Mouse (Mus musculus): ENCODE data around the gene Tle6. TPM values are rescaled to one million over a fixed set of nuclear protein-coding genes. Genes with fewer than 3 reads are reported as not detected.

The Tle6 gene
- polyA plus RNA-seq, 1 experiment from 2014 or later, result 2.8 TPM

DNA sequence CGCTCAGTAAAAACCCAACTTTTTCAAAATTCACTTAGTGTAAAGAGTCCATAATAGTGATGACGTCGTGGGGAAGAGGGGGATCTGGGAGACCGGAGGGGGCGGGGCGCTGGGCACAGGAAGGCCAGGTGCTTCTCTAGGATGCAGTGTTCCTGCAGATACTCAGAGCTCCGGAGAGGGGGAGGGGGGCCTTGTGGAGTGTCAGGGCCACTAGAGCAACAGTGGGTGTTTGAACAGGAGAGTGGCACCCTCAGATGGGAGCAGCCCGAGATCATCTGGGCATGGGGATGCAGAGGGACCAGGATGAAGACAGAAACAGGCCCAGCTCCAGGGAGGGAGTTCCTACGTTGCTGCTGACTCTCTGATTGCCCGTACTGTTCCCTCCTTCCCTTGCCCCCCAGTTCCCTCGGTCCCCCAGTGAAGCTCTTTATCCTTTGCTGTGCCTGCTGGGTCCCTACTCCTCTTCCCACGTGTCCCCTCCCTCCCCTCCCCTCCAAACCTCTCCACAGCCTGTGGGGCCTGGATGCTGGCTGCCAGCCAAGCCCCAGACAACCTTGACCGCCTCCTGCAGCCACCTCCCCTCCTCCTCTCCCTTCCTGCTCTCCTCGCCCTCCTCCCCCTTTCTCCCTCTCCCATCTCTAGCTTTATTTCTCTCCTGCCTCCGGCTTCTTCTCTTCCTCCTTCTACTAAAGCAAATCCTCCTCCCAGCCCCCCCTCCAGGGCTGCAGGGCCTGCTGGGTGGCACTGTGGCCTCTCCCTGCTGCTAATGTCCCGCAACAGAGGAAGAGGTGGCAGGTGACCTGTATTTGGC lies 32.3 kb downstream of the Tle6 start:
- Histone ChIP-seq H3K9ac (replicated peaks) (peak overlapping the region; percentile 28; the same call in 1 of the 2 replicates), H3K27me3 (peaks cover 71% of the 10 kb centered on the region), H3K4me3 (replicated peaks) (no peak overlapping the region), H3K4me1 (replicated peaks) (peaks cover 79% of the 10 kb centered on the region), H3K36me3 (peaks cover 29% of the 10 kb centered on the region), H3K9me3 (no peaks in the 10 kb centered on the region), H3K27ac (peak overlapping the region; percentile 84), H3K4me2 (replicated peaks) (peak overlapping the region; percentile 34)
- WGBS, result 7% methylated on average over 16 of the region's 16 CpGs
- peak; percentile 0 for ATAC-seq

DNA sequence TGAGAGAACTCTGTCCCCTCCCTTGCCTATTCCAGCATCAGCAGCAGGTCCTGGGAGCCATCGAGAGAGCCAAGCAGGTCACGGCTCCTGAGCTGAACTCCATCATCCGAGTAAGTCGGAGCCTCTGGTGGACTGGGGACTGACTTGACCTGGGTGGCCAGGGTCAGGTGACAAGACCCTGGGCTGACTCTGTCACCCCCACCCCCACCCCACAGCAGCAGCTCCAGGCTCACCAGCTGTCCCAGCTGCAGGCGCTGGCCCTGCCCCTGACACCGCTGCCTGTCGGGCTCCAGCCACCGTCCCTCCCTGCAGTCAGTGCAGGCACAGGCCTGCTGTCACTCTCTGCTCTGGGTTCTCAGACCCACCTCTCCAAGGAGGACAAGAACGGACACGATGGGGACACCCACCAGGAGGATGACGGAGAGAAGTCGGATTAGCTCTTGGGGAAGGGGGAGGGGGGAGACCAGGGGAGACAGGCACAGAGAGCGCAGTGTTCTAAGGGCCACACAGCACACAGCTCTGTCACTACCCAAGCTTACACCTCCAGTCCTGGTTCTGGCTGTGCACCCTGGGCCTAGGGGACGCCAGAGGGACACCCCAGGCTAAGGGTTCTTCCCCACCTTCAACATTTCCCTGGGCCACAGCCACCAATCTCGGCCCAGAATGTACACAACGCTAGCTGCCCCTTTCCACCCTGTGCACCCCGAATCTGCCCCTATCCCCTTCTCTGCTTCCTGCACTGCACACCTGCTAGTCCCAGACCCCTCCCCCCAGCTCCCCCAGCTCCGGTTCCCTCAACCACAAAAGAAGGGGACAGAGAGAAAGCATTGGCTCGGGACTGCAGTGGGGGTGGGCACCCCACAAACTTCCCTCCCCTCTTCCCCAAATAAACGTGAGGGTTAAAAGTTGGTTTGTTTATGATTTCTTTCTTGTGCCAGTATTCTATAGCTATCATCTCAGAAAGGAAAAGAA lies 35.3 kb downstream of the Tle6 start:
- WGBS, result 21% methylated on average over 20 of the region's 20 CpGs
- Histone ChIP-seq H3K27ac (no peak overlapping the region), H3K27me3 (peaks cover 60% of the 10 kb centered on the region), H3K4me2 (replicated peaks) (no peak overlapping the region), H3K4me3 (replicated peaks) (no peak overlapping the region), H3K4me1 (replicated peaks) (peaks cover 83% of the 10 kb centered on the region), H3K36me3 (peaks cover 43% of the 10 kb centered on the region), H3K9ac (replicated peaks) (0 out of 2 replicates have a peak overlapping the region, but pooled peaks have one; percentile 20), H3K9me3 (no peaks in the 10 kb centered on the region)
- no peak for ATAC-seq

DNA sequence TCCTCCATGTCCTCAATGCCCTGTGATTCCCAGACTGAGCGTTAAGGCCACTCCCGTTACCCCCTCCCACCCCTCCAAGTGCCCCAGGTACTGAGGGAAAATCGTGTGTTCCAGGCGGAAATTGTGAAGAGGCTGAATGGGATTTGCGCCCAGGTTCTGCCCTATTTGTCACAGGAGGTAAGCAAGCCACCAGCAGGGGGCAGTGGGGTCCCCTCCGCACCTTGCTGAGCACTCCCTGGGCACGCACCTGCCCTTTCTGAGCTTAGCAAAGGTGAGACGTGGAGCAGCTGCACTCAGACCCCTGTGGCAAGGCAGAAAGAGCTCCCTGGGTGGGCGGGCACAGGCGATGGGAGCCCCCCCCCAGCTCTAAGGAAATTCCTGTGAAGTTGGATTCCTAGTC lies 36.1 kb downstream of the Tle6 start:
- H3K9me3 ChIP-seq, result no peaks in the 10 kb centered on the region
- no peak for ATAC-seq
- H3K27me3 ChIP-seq, result peaks cover 58% of the 10 kb centered on the region
- no peak overlapping the region for H3K4me3 ChIP-seq (replicated peaks)
- no peak overlapping the region for H3K9ac ChIP-seq (replicated peaks)
- H3K27ac ChIP-seq, result 0 out of 2 replicates have a peak overlapping the region, but pooled peaks have one; percentile 25
- peaks cover 43% of the 10 kb centered on the region for H3K36me3 ChIP-seq
- WGBS, result 19% methylated on average over 10 of the region's 10 CpGs
- peaks cover 80% of the 10 kb centered on the region for H3K4me1 ChIP-seq (replicated peaks)
- H3K4me2 ChIP-seq (replicated peaks), result peak overlapping the region; percentile 42; the same call in 1 of the 2 replicates

DNA sequence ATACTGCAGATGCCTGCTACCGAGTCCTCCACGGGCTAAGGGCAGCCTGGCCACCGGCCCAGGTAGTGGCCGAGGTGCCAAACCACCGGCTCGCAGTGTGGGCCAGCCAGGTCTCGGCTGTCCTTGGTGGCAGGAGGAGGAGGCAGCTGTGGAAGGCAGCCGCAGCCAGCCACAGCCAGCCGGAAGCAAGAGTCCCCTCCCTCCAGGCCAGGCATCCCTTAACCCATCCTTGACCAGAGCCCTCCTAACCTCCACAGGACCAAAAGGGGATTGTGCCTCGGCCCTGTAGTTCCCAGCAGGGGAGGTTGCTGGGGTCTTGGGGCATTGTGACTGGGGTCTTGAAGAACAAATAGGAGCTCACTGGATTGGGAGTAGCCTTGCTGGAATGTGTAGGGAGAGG lies 36.7 kb downstream of the Tle6 start:
- Histone ChIP-seq H3K9me3 (no peaks in the 10 kb centered on the region), H3K36me3 (peaks cover 43% of the 10 kb centered on the region), H3K27ac (0 out of 2 replicates have a peak overlapping the region, but pooled peaks have one; percentile 25), H3K27me3 (peaks cover 53% of the 10 kb centered on the region), H3K4me3 (replicated peaks) (peak overlapping the region; percentile 27), H3K4me2 (replicated peaks) (peak overlapping the region; percentile 42), H3K9ac (replicated peaks) (peak overlapping the region; percentile 52; the same call in 1 of the 2 replicates), H3K4me1 (replicated peaks) (peaks cover 75% of the 10 kb centered on the region)
- WGBS, result 7% methylated on average over 10 of the region's 10 CpGs
- no peak for ATAC-seq

DNA sequence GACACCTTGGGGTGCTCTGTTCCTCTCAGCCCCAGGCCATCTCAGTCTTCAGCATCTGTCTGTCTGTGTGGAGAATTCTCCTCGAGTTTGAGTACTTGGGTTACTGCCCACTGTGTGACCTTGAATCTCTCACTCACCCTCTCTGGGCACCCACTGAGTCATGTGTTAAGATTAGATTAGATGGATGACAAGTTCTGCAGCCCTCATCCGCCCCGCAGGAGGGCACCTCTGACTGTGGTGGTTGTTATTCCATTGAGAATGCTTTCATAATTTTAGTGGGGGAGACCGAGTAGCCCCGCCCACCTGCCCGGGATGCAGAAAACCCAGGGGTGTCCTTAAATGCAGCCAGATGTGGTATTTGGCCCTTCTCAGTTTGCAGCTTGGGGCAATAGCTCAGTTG lies 37.4 kb downstream of the Tle6 start:
- Histone ChIP-seq H3K4me3 (replicated peaks) (no peak overlapping the region), H3K9me3 (no peaks in the 10 kb centered on the region), H3K9ac (replicated peaks) (peak overlapping the region; percentile 52; the same call in 1 of the 2 replicates), H3K4me2 (replicated peaks) (peak overlapping the region; percentile 42), H3K27ac (no peak overlapping the region), H3K4me1 (replicated peaks) (peaks cover 73% of the 10 kb centered on the region), H3K36me3 (peaks cover 43% of the 10 kb centered on the region), H3K27me3 (peaks cover 53% of the 10 kb centered on the region)
- no peak for ATAC-seq
- WGBS, result 51% methylated on average over 6 of the region's 6 CpGs

DNA sequence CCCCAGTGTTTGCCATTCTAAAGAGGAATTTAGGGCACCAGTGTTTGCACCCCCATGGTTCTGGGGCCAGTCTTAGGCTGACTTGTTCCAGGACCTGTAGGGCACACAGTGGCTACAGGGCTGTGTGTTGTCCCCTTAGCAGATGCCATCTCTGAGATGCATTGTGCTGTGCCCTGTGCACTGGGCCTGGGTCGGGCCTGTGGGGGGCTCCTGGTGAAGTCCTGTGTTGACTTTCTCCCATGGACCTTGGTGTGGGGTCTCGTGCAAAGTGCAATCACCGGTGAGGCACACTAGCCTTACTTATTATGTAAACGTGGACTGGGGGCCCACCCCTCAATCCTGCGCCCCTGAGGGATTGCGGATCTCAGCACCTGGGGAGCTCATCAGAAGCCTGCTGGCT lies 38.5 kb downstream of the Tle6 start:
- Histone ChIP-seq H3K9me3 (no peaks in the 10 kb centered on the region), H3K36me3 (peaks cover 43% of the 10 kb centered on the region), H3K9ac (replicated peaks) (peak overlapping the region; percentile 54), H3K27ac (no peak overlapping the region), H3K4me3 (replicated peaks) (0 out of 2 replicates have a peak overlapping the region, but pooled peaks have one; percentile 8), H3K4me1 (replicated peaks) (peaks cover 64% of the 10 kb centered on the region), H3K27me3 (peaks cover 43% of the 10 kb centered on the region), H3K4me2 (replicated peaks) (peak overlapping the region; percentile 33)
- 73% methylated on average over 6 of the region's 6 CpGs for whole genome bisulfite sequencing
- ATAC-seq, result no peak

DNA sequence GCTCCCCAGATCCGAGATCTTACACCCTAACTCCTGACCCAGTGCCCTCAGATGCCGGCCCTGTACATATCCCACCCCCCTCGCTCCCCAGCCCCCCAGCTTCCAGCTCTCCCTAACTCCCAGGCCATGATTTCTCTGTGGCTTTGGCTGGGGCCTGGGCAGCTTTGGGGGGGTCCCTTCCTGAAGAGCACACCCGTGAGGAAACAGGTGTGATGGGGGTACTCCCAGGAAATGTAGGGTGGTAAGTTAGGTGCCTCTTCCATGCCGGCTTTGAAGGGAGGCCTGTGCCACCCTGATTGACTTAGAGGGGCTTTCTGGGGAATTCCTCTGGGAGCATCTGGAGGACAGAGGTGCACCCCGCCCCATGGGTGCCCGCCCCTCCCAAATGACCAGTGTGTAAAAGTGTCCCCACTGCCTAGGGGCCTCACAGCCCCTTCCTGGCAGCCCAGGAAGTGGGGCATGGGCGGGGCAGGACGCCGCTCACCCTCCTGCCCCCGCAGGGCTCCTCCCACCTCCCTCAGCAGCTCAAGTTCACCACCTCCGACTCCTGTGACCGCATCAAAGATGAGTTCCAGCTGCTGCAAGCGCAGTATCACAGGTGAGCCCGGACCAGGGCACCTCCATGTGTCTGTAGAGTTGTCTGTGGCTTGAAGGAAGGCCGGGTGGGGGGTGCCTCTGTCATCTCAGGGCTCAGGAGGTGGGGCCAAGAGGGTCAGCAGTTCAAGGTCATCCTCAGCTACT lies 40.0 kb downstream of the Tle6 start:
- peaks cover 55% of the 10 kb centered on the region for H3K4me1 ChIP-seq (replicated peaks)

DNA sequence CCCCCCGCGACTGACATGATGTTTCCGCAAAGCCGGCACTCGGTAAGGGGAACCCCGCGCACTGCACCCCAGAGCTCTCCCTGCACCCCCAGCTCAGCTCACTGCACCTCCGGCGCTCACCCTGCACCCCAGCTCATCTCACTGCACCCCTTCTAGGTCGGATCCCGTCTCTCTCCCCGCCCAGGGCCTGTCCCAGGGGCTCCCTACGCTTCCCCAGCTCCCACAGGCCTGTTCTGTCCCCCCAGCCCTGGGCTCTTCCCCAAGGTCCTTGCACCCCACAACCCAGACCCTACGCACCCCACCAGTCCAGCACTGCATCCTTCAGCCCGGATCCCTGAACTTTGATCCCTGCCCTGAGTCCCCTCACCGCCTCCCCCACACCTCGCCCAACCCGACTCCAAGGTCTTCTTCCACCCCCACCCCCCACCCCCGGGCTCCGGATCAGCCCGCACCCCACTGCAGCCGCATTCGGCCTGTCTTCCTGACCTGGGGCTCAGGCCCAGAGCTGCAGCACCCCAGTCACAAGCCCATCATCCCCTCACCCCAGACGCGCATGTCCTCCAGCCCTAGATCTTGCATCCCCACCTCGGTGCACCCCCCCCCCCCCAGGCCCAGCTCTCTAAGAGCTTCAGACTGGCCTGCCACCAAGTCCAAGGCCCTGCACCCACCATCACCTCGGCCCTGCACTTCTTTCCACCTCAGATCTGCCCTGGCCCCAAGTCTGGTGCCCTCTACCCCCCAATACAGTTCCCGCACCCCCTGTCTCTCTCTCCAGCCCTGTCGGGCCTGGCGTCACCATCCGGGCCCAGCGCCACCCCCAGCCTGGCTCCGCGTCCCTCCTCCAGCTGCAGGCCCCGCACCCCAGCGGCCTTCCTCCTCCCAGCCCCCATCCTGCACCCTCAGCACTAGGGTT lies 41.0 kb downstream of the Tle6 start:
- 2% methylated on average over 36 of the region's 36 CpGs for WGBS
- no peaks in the 10 kb centered on the region for H3K9me3 ChIP-seq

More for the DNA sequence above, 40.0 kb downstream of the Tle6 start:
- peak overlapping the region; percentile 95 for H3K4me2 ChIP-seq (replicated peaks)
- H3K4me3 ChIP-seq (replicated peaks), result peak overlapping the region; percentile 95
- peak overlapping the region; percentile 100 for H3K9ac ChIP-seq (replicated peaks)
- WGBS, result 39% methylated on average over 16 of the region's 16 CpGs
- H3K27me3 ChIP-seq, result peaks cover 28% of the 10 kb centered on the region
- no peaks in the 10 kb centered on the region for H3K9me3 ChIP-seq
- H3K36me3 ChIP-seq, result peaks cover 32% of the 10 kb centered on the region
- no peak; the same call in 1 of the 2 replicates for ATAC-seq
- H3K27ac ChIP-seq, result peak overlapping the region; percentile 92

DNA sequence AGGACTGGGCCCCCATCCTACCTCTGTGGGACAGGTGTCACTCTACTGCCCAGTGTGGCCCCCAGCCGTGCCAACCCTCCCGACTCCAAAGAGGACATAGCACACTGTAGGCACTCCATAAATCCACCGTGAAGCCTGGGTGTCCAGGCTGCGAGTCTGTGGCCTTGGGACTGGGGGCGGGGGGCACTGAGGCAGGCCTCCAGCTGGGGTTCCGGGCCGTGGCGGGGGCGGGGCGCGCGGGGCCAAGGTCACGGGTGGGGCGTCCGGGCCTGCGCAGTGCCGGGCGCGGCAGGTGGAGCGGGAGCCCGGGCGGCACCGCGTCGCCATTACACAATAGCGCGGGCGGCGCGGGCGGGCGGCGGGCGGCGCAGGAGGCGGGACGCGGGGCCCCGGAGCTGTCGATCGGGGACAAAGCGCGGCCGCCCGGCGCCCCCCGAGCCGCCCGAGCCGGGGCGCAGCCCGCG lies 41.7 kb downstream of the Tle6 start, which contains the start of gene Aes:
Gene Aes, plus strand, starts transcription at position 326 of the 464 bp plus-strand sequence.
- peak within 1 kb of the TSS; percentile 100 for H3K9ac ChIP-seq (replicated peaks)
- H3K4me2 ChIP-seq (replicated peaks), result peak within 1 kb of the TSS; percentile 95
- H3K9me3 ChIP-seq, result no peaks in the 10 kb centered on the region
- peak within 1 kb of the TSS; percentile 92 for H3K27ac ChIP-seq
- peak; percentile 57 for ATAC-seq
- under 1% methylated on average over 46 of the region's 53 CpGs for WGBS
- H3K27me3 ChIP-seq, result peaks cover 11% of the 10 kb centered on the region
- H3K4me1 ChIP-seq (replicated peaks), result peaks cover 42% of the 10 kb centered on the region
- H3K4me3 ChIP-seq (replicated peaks), result peak within 1 kb of the TSS; percentile 95
- peaks cover 16% of the 10 kb centered on the region for H3K36me3 ChIP-seq

More for the DNA sequence above, 41.0 kb downstream of the Tle6 start:
- ATAC-seq, result peak; percentile 50
- H3K4me3 ChIP-seq (replicated peaks), result peak overlapping the region; percentile 95
- peaks cover 18% of the 10 kb centered on the region for H3K27me3 ChIP-seq
- H3K4me1 ChIP-seq (replicated peaks), result peaks cover 49% of the 10 kb centered on the region
- peak overlapping the region; percentile 100 for H3K9ac ChIP-seq (replicated peaks)
- peak overlapping the region; percentile 95 for H3K4me2 ChIP-seq (replicated peaks)
- H3K36me3 ChIP-seq, result peaks cover 22% of the 10 kb centered on the region
- peak overlapping the region; percentile 92 for H3K27ac ChIP-seq

DNA sequence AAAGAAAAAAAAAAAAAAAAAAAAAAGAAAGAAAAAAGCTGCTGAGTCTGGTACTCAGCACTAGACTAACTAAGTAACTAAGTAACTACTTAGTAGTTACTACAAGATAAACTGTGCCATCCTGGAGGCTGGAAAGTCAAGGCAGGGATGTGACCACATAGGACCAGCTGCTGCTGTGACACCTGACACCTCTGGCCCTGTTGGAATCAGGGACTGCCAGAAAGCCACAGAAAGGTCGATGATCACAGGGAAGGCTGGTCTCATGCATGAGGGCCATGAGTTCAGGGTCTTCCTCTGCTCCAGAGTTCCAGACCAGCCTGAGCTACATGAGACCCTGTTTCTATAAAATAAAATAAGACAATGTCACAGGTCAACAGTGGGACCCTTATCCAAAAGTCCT lies 43.4 kb downstream of the Tle6 start:
- 73% methylated on average over 1 of the region's 1 CpGs for WGBS
- Histone ChIP-seq H3K4me3 (replicated peaks) (no peak overlapping the region), H3K9me3 (no peaks in the 10 kb centered on the region), H3K27me3 (no peaks in the 10 kb centered on the region), H3K27ac (no peak overlapping the region), H3K9ac (replicated peaks) (no peak overlapping the region), H3K4me1 (replicated peaks) (peaks cover 26% of the 10 kb centered on the region), H3K36me3 (peaks cover 10% of the 10 kb centered on the region), H3K4me2 (replicated peaks) (no peak overlapping the region)
- no peak for ATAC-seq
